Mouse (Mus musculus) kidney, postnatal 0 days (tissue): ENCODE data around the gene Farp1. TPM values are rescaled to one million over a fixed set of nuclear protein-coding genes. Genes with fewer than 3 reads are reported as not detected.

Experiments used
- ATAC-seq: fragments of 200-750 bp; cut with Nextera tagmentation; replicated peaks from 2 replicates; pipeline ENCODE4 v1.8.0; 2017; ENCODE audit warnings: low read depth, moderate number of reproducible peaks, moderate TSS enrichment, moderate library complexity; ENCODE audit not compliant: low FRiP score
- DNase-seq: peaks from one replicate; pipeline ENCODE4 v3.0.0-alpha.2; 2016; ENCODE audit warnings: low spot score
- H3K27ac ChIP-seq: fragments of 300-500 bp; sonication (generic); 2 replicates; pipeline ENCODE4 v1.5.1; 2014; ENCODE audit warnings: mild to moderate bottlenecking
- H3K27me3 ChIP-seq: fragments of 300-500 bp; sonication (generic); 2 replicates; pipeline ENCODE4 v1.6.1; 2014; ENCODE audit warnings: low read length, mixed read lengths; ENCODE audit not compliant: insufficient read depth
- H3K36me3 ChIP-seq: fragments of 300-500 bp; sonication (generic); 2 replicates; pipeline ENCODE4 v1.6.1; 2014; ENCODE audit warnings: low read length, mixed read lengths; ENCODE audit not compliant: insufficient read depth
- H3K4me1 ChIP-seq: fragments of 300-500 bp; sonication (generic); replicated peaks from 2 replicates; pipeline ENCODE4 v1.6.1; 2014; ENCODE audit warnings: antibody characterized with exemption, low read length, mixed read lengths; ENCODE audit not compliant: insufficient read depth
- H3K4me2 ChIP-seq: fragments of 300-500 bp; sonication (generic); 2 replicates; pipeline ENCODE4 v1.6.1; 2014; ENCODE audit warnings: mild to moderate bottlenecking, low read length, moderate library complexity, mixed read lengths
- H3K4me3 ChIP-seq: fragments of 300-500 bp; sonication (generic); replicated peaks from 2 replicates; pipeline ENCODE4 v1.5.1; 2014; ENCODE audit warnings: low read depth, low read length
- H3K9ac ChIP-seq: fragments of 300-500 bp; sonication (generic); 2 replicates; pipeline ENCODE4 v1.6.1; 2014; ENCODE audit warnings: low read depth, low read length
- H3K9me3 ChIP-seq: fragments of 300-500 bp; sonication (generic); replicated peaks from 2 replicates; pipeline ENCODE4 v1.6.1; 2016; ENCODE audit warnings: low read length, inconsistent platforms, mixed read lengths
- CTCF ChIP-seq: IDR thresholded peaks from 2 replicates; pipeline ENCODE4 v1.5.1; 2016; ENCODE audit warnings: antibody characterized with exemption, low read depth, mild to moderate bottlenecking, moderate library complexity
- WGBS: fragments of 180-500 bp; shearing (Covaris S2); extraction: QIAGEN DNeasy Blood & Tissue Kit; methylation state at CpG from one replicate; pipeline ENCODE4 v1.1.7; 2014; 5-methylcytosine and 5-hydroxymethylcytosine counted together
- polyA plus RNA-seq: library from polyadenylated mRNA; unstranded; fragments of >200 nt; fragmentation: Nextera tagmentation; extraction: Ambion mirVana; gene quantifications from 2 replicates; pipeline ENCODE4 v1.2.1, GENCODE M21; 2015

The Farp1 gene
- polyA plus RNA-seq, 1 experiment from 2014 or later, result 23.4 TPM

GRCm38 (mm10) chr14:121215817-121216216 is 180.8 kb downstream of the Farp1 start:
- no peaks in the 10 kb centered on the region for H3K9me3 ChIP-seq
- H3K36me3 ChIP-seq, result peaks cover 7% of the 10 kb centered on the region; the same call in 1 of the 2 replicates
- H3K4me1 ChIP-seq, result peaks cover 8% of the 10 kb centered on the region; the same call in 1 of the 2 replicates
- no peaks in the 10 kb centered on the region for H3K27me3 ChIP-seq
- H3K4me2 ChIP-seq, result no peak overlapping the region
- ATAC-seq, result no peak
- 0 out of 2 replicates have a peak overlapping the region, but pooled peaks have one; percentile 22 for H3K27ac ChIP-seq
- WGBS, result 52% methylated on average over 5 of the region's 5 CpGs
- no peak overlapping the region for H3K9ac ChIP-seq
- TF ChIP-seq CTCF, result no peak
- peak; percentile 49 for DNase-seq
- H3K4me3 ChIP-seq, result no peak overlapping the region

- no peak for ATAC-seq
- Histone ChIP-seq H3K27me3 (no peaks in the 10 kb centered on the region), H3K9ac (no peak overlapping the region), H3K4me1 (peaks cover 8% of the 10 kb centered on the region; the same call in 1 of the 2 replicates), H3K27ac (no peak overlapping the region), H3K36me3 (peaks cover 11% of the 10 kb centered on the region), H3K9me3 (no peaks in the 10 kb centered on the region), H3K4me2 (no peak overlapping the region), H3K4me3 (no peak overlapping the region)
- no peak for TF ChIP-seq CTCF
- DNase-seq, result no peak
- WGBS, result 54% methylated on average over 6 of the region's 6 CpGs
Observed at GRCm38 (mm10) chr14:121216672-121217071, 181.7 kb downstream of the Farp1 start.

GRCm38 (mm10) chr14:121218620-121219019 is 183.6 kb downstream of the Farp1 start:
- 82% methylated on average over 7 of the region's 7 CpGs for WGBS
- peak; percentile 51 for TF ChIP-seq CTCF
- Histone ChIP-seq H3K4me3 (no peak overlapping the region), H3K27me3 (no peaks in the 10 kb centered on the region), H3K4me1 (peaks cover 8% of the 10 kb centered on the region; the same call in 1 of the 2 replicates), H3K27ac (no peak overlapping the region), H3K36me3 (peaks cover 14% of the 10 kb centered on the region), H3K9me3 (no peaks in the 10 kb centered on the region), H3K4me2 (no peak overlapping the region), H3K9ac (no peak overlapping the region)
- ATAC-seq (no peak), DNase-seq (no peak)

- no peak overlapping the region for H3K9ac ChIP-seq
- H3K27me3 ChIP-seq, result no peaks in the 10 kb centered on the region
- H3K4me1 ChIP-seq, result peaks cover 8% of the 10 kb centered on the region; the same call in 1 of the 2 replicates
- no peak overlapping the region for H3K4me3 ChIP-seq
- TF ChIP-seq CTCF, result no peak
- no peak for DNase-seq
- H3K36me3 ChIP-seq, result peaks cover 14% of the 10 kb centered on the region
- ATAC-seq, result no peak
- WGBS, result 83% methylated on average over 10 of the region's 10 CpGs
- no peak overlapping the region for H3K4me2 ChIP-seq
- H3K27ac ChIP-seq, result no peak overlapping the region
- no peaks in the 10 kb centered on the region for H3K9me3 ChIP-seq
Observed at GRCm38 (mm10) chr14:121219226-121220039, 184.4 kb downstream of the Farp1 start.

GRCm38 (mm10) chr14:121220040-121220322 is 185.0 kb downstream of the Farp1 start:
- Histone ChIP-seq H3K36me3 (peaks cover 14% of the 10 kb centered on the region), H3K27me3 (no peaks in the 10 kb centered on the region), H3K4me1 (peaks cover 5% of the 10 kb centered on the region; the same call in 1 of the 2 replicates), H3K9me3 (no peaks in the 10 kb centered on the region), H3K4me2 (no peak overlapping the region), H3K27ac (no peak overlapping the region), H3K4me3 (no peak overlapping the region), H3K9ac (no peak overlapping the region)
- ATAC-seq, result no peak; the same call in 1 of the 2 replicates
- no peak for TF ChIP-seq CTCF
- no peak for DNase-seq
- 93% methylated on average over 1 of the region's 1 CpGs for WGBS

- Histone ChIP-seq H3K4me1 (peaks cover 5% of the 10 kb centered on the region; the same call in 1 of the 2 replicates), H3K4me2 (no peak overlapping the region), H3K4me3 (no peak overlapping the region), H3K27me3 (no peaks in the 10 kb centered on the region), H3K36me3 (peaks cover 14% of the 10 kb centered on the region), H3K9ac (no peak overlapping the region), H3K27ac (no peak overlapping the region), H3K9me3 (no peaks in the 10 kb centered on the region)
- WGBS, result 88% methylated on average over 5 of the region's 5 CpGs
- ATAC-seq (0 out of 2 replicates have a peak, but pooled peaks have one; percentile 3), DNase-seq (peak; percentile 62)
- peak; percentile 78 for TF ChIP-seq CTCF
Observed at GRCm38 (mm10) chr14:121220723-121221122, 185.7 kb downstream of the Farp1 start.
